In the genomic region with DNA sequence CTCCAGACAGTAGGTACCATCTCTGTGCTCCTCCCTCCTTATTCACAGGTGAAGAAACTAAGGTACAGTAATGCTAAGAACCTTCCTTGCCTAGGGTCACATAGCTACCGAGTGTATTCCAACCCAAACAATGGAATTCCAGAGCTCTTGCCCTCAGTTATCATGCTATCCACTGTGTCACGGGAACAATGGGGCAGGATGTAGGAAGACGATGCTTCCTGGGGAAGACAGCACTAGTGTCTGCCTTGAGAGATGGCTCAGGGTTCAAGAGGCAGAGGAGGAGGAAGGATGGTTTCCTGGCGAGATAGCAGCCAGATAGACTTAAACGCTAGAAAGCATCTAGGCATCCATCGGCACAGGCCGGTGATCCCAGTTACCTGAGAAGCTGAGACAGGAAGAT, we compare ENCODE assay signal across 33 mouse cellular contexts. TPM values are rescaled to one million over a fixed set of nuclear protein-coding genes. Genes with fewer than 3 reads are reported as not detected.
DNase-seq lines count a peak whose midpoint lies in the region; ATAC-seq lines count a peak whose summit lies in the region.
"Had no signal": no experiment of that assay in that cellular context is flagged by ENCODE, and none has a peak within 500 bp of the region (broad histone marks: within the 10 kb centered on the region; RNA-seq: fewer than 3 reads in every experiment).

No protein-coding gene starts in this region.

- no peaks in the 10 kb centered on the region for H3K9me3 ChIP-seq in lung, embryonic 15.5 days
- H3K9me3 ChIP-seq: neural tube, embryonic 12.5 days had no signal

- no peak overlapping the region for H3K9ac ChIP-seq in lung, embryonic 15.5 days
- H3K9ac ChIP-seq: embryonic facial prominence, embryonic 12.5 days; heart, embryonic 13.5 days; hindbrain, embryonic 14.5 days; limb, embryonic 12.5 days; liver, postnatal 0 days; neural tube, embryonic 12.5 days had no signal

- 73% methylated on average over 7 of the region's 7 CpGs for WGBS in lung, embryonic 15.5 days

- no peak overlapping the region for H3K4me2 ChIP-seq in lung, embryonic 15.5 days
- H3K4me2 ChIP-seq: embryonic facial prominence, embryonic 12.5 days; heart, embryonic 13.5 days; hindbrain, embryonic 14.5 days; limb, embryonic 12.5 days; midbrain, embryonic 11.5 days; neural tube, embryonic 12.5 days had no signal

- H3K4me1 ChIP-seq in lung, embryonic 15.5 days: peaks cover 13% of the 10 kb centered on the region; the same call in 1 of the 2 replicates
- H3K4me1 ChIP-seq in brown adipose tissue, adult 24 weeks (ENCODE audit: control insufficient read depth, insufficient read depth, insufficient read length, low read length): peaks cover 31% of the 10 kb centered on the region
- H3K4me1 ChIP-seq: embryonic facial prominence, embryonic 12.5 days; limb, embryonic 12.5 days; neural tube, embryonic 12.5 days had no signal

- DNase-seq in adrenal gland, adult 2 months: peak; percentile 18
- no peak for DNase-seq in adrenal gland, postnatal 14 days
- DNase-seq in kidney, adult 9 months: peak; percentile 21
- DNase-seq in kidney, adult 11 months: no peak
- DNase-seq in lung, postnatal 14 days: no peak
- DNase-seq: cerebellum, adult 11 months; cerebellum, adult 9-10 months; cerebellum, postnatal 36 days; embryo, embryonic 11 days; gastrocnemius, postnatal 25 days; heart, adult 18-20 months; heart, postnatal 10 days; liver, postnatal 0 days; right cerebral cortex, adult 18-20 months; spleen, adult 18-20 months; thymus, postnatal 14 days had no signal

- H3K4me3 ChIP-seq in lung, embryonic 15.5 days: no peak overlapping the region
- H3K4me3 ChIP-seq in brown adipose tissue, adult 24 weeks (ENCODE audit: insufficient read depth, low read depth, low read length): no peak overlapping the region
- H3K4me3 ChIP-seq: embryonic facial prominence, embryonic 12.5 days; heart, embryonic 13.5 days; layer of hippocampus, adult 2 months; left cerebral cortex, adult 2 months; limb, embryonic 12.5 days; neural tube, embryonic 12.5 days had no signal

- 0 out of 2 replicates have a peak overlapping the region, but pooled peaks have one; percentile 23 for H3K27ac ChIP-seq in lung, embryonic 15.5 days
- H3K27ac ChIP-seq in brown adipose tissue, adult 24 weeks (replicated peaks; ENCODE audit: low read depth, low read length): peak overlapping the region; percentile 72
- H3K27ac ChIP-seq: embryonic facial prominence, embryonic 12.5 days; heart, embryonic 13.5 days; hindbrain, embryonic 14.5 days; layer of hippocampus, adult 2 months; left cerebral cortex, adult 2 months; limb, embryonic 12.5 days; neural tube, embryonic 12.5 days had no signal

- no peaks in the 10 kb centered on the region for H3K27me3 ChIP-seq in lung, embryonic 15.5 days
- H3K27me3 ChIP-seq: embryonic facial prominence, embryonic 12.5 days; heart, embryonic 13.5 days; neural tube, embryonic 12.5 days had no signal

- H3K36me3 ChIP-seq in lung, embryonic 15.5 days: peaks cover 22% of the 10 kb centered on the region

- no peak for ATAC-seq in lung, embryonic 15.5 days (ENCODE audit: borderline replicate concordance, extremely low read depth, low FRiP score, low TSS enrichment)
- ATAC-seq: forebrain, embryonic 14.5 days; intestine, postnatal 0 days; liver, postnatal 0 days; midbrain, embryonic 16.5 days had no signal

RNA-seq across cellular contexts. Expression of gene Ndufa8, which starts 16.3 kb away (rescaled TPM):
- total RNA-seq in adrenal gland, adult 2 months (2021): 100 to 1,000 TPM; 192 to 258 TPM
- 42.9 and 48.8 TPM in 2 replicates for polyA plus RNA-seq in adrenal gland, adult 2 months (2012; rRNA removed)
- total RNA-seq in adrenal gland, postnatal 14 days (2021): 365 and 371 TPM in 2 replicates
- polyA plus RNA-seq in lung, embryonic 15.5 days (2015; fragmentation: Nextera tagmentation; extraction: Ambion mirVana): 256 and 268 TPM in 2 replicates
- polyA plus RNA-seq in brown adipose tissue, adult 24 weeks (2012; ENCODE audit: insufficient read depth, insufficient read length, missing spikeins): 607 and 660 TPM in 2 replicates

RNA-seq across cellular contexts. Expression of gene Morn5, which starts 16.4 kb away (rescaled TPM):
- total RNA-seq in adrenal gland, adult 2 months (2021): not detected
- polyA plus RNA-seq in adrenal gland, adult 2 months (2012; rRNA removed): 0.33 TPM in 1 of 2 replicates, not detected in the other
- total RNA-seq in adrenal gland, postnatal 14 days (2021): not detected in 2 replicates
- polyA plus RNA-seq in lung, embryonic 15.5 days (2015; fragmentation: Nextera tagmentation; extraction: Ambion mirVana): 3.1 and 3.6 TPM in 2 replicates
- not detected in 2 replicates for polyA plus RNA-seq in brown adipose tissue, adult 24 weeks (2012; ENCODE audit: insufficient read depth, insufficient read length, missing spikeins)
- total RNA-seq: ES-E14; gastrocnemius, postnatal 25 days; heart, adult 18-20 months; heart, postnatal 10 days; hematopoietic stem cell, adult 5-6 weeks; liver, adult 2 months; megakaryocyte, adult 5-6 weeks had no signal
- polyA plus RNA-seq: heart, embryonic 13.5 days; intestine, postnatal 0 days; limb, embryonic 12.5 days; liver, adult 2 months; liver, postnatal 0 days had no signal

RNA-seq across cellular contexts. Expression of gene Ttll11, which starts 53.2 kb away (rescaled TPM):
- total RNA-seq in adrenal gland, adult 2 months (2021): 1 to 10 TPM; 2.1 to 6.1 TPM
- polyA plus RNA-seq in adrenal gland, adult 2 months (2012; rRNA removed): 3.9 and 4.0 TPM in 2 replicates
- 2.6 and 2.7 TPM in 2 replicates for total RNA-seq in adrenal gland, postnatal 14 days (2021)
- 0.77 and 0.86 TPM in 2 replicates for polyA plus RNA-seq in lung, embryonic 15.5 days (2015; fragmentation: Nextera tagmentation; extraction: Ambion mirVana)
- polyA plus RNA-seq in brown adipose tissue, adult 24 weeks (2012; ENCODE audit: insufficient read depth, insufficient read length, missing spikeins): 2.0 and 2.4 TPM in 2 replicates
- total RNA-seq: hematopoietic stem cell, adult 5-6 weeks had no signal

Comparison
In these comparisons a context has a peak if more than half of its experiments do, and no peak if none do; other contexts are left out.
1. DNase-seq: peak in adrenal gland, adult 2 months (single experiment) and kidney, adult 9 months (single experiment); none in adrenal gland, postnatal 14 days (single experiment), kidney, adult 11 months (single experiment) and lung, postnatal 14 days (single experiment).